Mouse (Mus musculus): ENCODE data around the gene Gm21293.
"Not testable (repeated sequence)": the region's sequence is repeated elsewhere in the genome, so short reads cannot be mapped to it uniquely, and the experiment has no call there.

Gm21293 gene

GRCm38 (mm10) chr10:104142687-104143086 lies at the start of gene Gm21293:
Gene Gm21293, plus strand, starts transcription at chr10:104142987.
- not testable (repeated sequence) for DNase-seq (ENCODE audit: low spot score)

- DNase-seq (ENCODE audit: low spot score), result no peak
These were observed 32.7 kb upstream of the Gm21293 start for GRCm38 (mm10) chr10:104110044-104110443.

GRCm38 (mm10) chr10:104118312-104118711 lies 24.5 kb upstream of the Gm21293 start:
- no peak for DNase-seq (ENCODE audit: low spot score)

- DNase-seq (ENCODE audit: low spot score), result not testable (repeated sequence)
These were observed 8.4 kb downstream of the Gm21293 start, which contains the start of gene Gm6763 for GRCm38 (mm10) chr10:104151197-104151596. Gene Gm6763, plus strand, starts transcription at chr10:104151497.

GRCm38 (mm10) chr10:104159706-104160105 lies 16.9 kb downstream of the Gm21293 start, which contains the start of gene Gm8764:
Gene Gm8764, plus strand, starts transcription at chr10:104160006.
- DNase-seq (ENCODE audit: low spot score), result not testable (repeated sequence)

GRCm38 (mm10) chr10:104168215-104168614 lies 25.4 kb downstream of the Gm21293 start, which contains the start of gene Gm21304:
Gene Gm21304, plus strand, starts transcription at chr10:104168515.
- DNase-seq (ENCODE audit: low spot score), result not testable (repeated sequence)

- not testable (repeated sequence) for DNase-seq (ENCODE audit: low spot score)
These were observed 33.9 kb downstream of the Gm21293 start, which contains the start of gene Gm21312 for GRCm38 (mm10) chr10:104176724-104177123. Gene Gm21312, plus strand, starts transcription at chr10:104177024.

GRCm38 (mm10) chr10:104185233-104185632 lies 42.4 kb downstream of the Gm21293 start, which contains the start of gene Gm20765:
Gene Gm20765, plus strand, starts transcription at chr10:104185533.
- DNase-seq (ENCODE audit: low spot score), result not testable (repeated sequence)

- DNase-seq (ENCODE audit: low spot score), result not testable (repeated sequence)
These were observed 51.0 kb downstream of the Gm21293 start, which contains the start of gene Gm4340 for GRCm38 (mm10) chr10:104193742-104194141. Gene Gm4340, plus strand, starts transcription at chr10:104194042.
